Mouse (Mus musculus) c-Kit-positive CD71-positive TER-119-negative erythroid progenitor cells, embryonic 14.5 days (primary cell): ENCODE measurements at regions not wholly inside any gene's neighbourhood (a gene's known extent, or its start where the extent isn't known, plus 50 kb on each side); places are given as distances from the start of the nearest gene placed in this dataset.
A peak's percentile ranks its signal among the peaks of the same experiment; 100 is the strongest.
"Not testable (repeated sequence)": the region's sequence is repeated elsewhere in the genome, so short reads cannot be mapped to it uniquely, and the experiment has no call there.

Experiments
- DNase-seq: peaks from one replicate; pipeline ENCODE4 v3.0.0-alpha.2; 2013; ENCODE audit warnings: low read depth

GRCm38 (mm10) chr6:117678276-117678675 is 162.7 kb upstream of the Zfp637 start:
- DNase-seq = no peak

- no peak for DNase-seq
Measured at GRCm38 (mm10) chr6:117678877-117679276, 162.1 kb upstream of the Zfp637 start.

GRCm38 (mm10) chr6:117686212-117686611 is 154.8 kb upstream of the Zfp637 start:
- DNase-seq = no peak

GRCm38 (mm10) chr6:117687045-117687444 is 153.9 kb upstream of the Zfp637 start:
- DNase-seq = peak; percentile 9

GRCm38 (mm10) chr6:117688664-117689178 is 152.3 kb upstream of the Zfp637 start:
- DNase-seq = no peak

- no peak for DNase-seq
Measured at GRCm38 (mm10) chr6:117700286-117700685, 140.7 kb upstream of the Zfp637 start.

- DNase-seq = no peak
Measured at GRCm38 (mm10) chr6:117701547-117701946, 139.4 kb upstream of the Zfp637 start.

- no peak for DNase-seq
Measured at GRCm38 (mm10) chr6:117706006-117706405, 135.0 kb upstream of the Zfp637 start.

GRCm38 (mm10) chr6:117709212-117709611 is 131.8 kb upstream of the Zfp637 start:
- no peak for DNase-seq

GRCm38 (mm10) chr6:117715056-117715777 is 125.8 kb upstream of the Zfp637 start:
- no peak for DNase-seq

- DNase-seq = not testable (repeated sequence)
Measured at GRCm38 (mm10) chr6:117716422-117716821, 124.6 kb upstream of the Zfp637 start.

- DNase-seq = not testable (repeated sequence)
Measured at GRCm38 (mm10) chr6:117752338-117752737, 88.6 kb upstream of the Zfp637 start.

GRCm38 (mm10) chr6:117755682-117756081 is 85.3 kb upstream of the Zfp637 start:
- not testable (repeated sequence) for DNase-seq

GRCm38 (mm10) chr6:117756176-117756575 is 84.8 kb upstream of the Zfp637 start:
- DNase-seq = no peak

GRCm38 (mm10) chr6:117758516-117758915 is 82.5 kb upstream of the Zfp637 start:
- peak; percentile 8 for DNase-seq

- DNase-seq = no peak
Measured at GRCm38 (mm10) chr6:117771506-117771905, 69.5 kb upstream of the Zfp637 start.

GRCm38 (mm10) chr6:117772396-117772795 is 68.6 kb upstream of the Zfp637 start:
- no peak for DNase-seq

GRCm38 (mm10) chr6:117775304-117776050 is 65.5 kb upstream of the Zfp637 start:
- DNase-seq = no peak

- DNase-seq = no peak
Measured at GRCm38 (mm10) chr6:117778027-117778426, 63.0 kb upstream of the Zfp637 start.

- no peak for DNase-seq
Measured at GRCm38 (mm10) chr6:117778481-117778880, 62.5 kb upstream of the Zfp637 start.

- no peak for DNase-seq
Measured at GRCm38 (mm10) chr6:117779020-117779419, 62.0 kb upstream of the Zfp637 start.

GRCm38 (mm10) chr6:117788580-117789540 is 52.1 kb upstream of the Zfp637 start:
- DNase-seq = no peak
